Comparison of ENCODE assay signal across 8 mouse cellular contexts in genomic region chr2:77172241-77172671, GRCm38 (mm10). TPM values are rescaled to one million over a fixed set of nuclear protein-coding genes. Genes with fewer than 3 reads are reported as not detected.
DNase-seq lines count a peak whose midpoint lies in the region; ATAC-seq and TF ChIP-seq lines count a peak whose summit lies in the region.

No protein-coding gene starts in this region.

- no peaks in the 10 kb centered on the region for H3K9me3 ChIP-seq in hindbrain, embryonic 13.5 days
- no peaks in the 10 kb centered on the region for H3K9me3 ChIP-seq in liver, embryonic 11.5 days (ENCODE audit: control insufficient read depth, low read length)

- 35% methylated on average over 10 of the region's 10 CpGs for WGBS in hindbrain, embryonic 13.5 days
- 53% methylated on average over 10 of the region's 10 CpGs for WGBS in liver, embryonic 11.5 days
- 45% methylated on average over 10 of the region's 10 CpGs for WGBS in olfactory bulb, adult 2 months

- no peak for TF ChIP-seq CTCF in olfactory bulb, adult 2 months (IDR thresholded peaks at IDR 0.05; ENCODE audit: insufficient read depth, low read depth, low read length)

- peaks cover 45% of the 10 kb centered on the region for H3K4me1 ChIP-seq in hindbrain, embryonic 13.5 days (replicated peaks)
- peaks cover 25% of the 10 kb centered on the region for H3K4me1 ChIP-seq in liver, embryonic 11.5 days (replicated peaks; ENCODE audit: control insufficient read depth, insufficient read depth, low read length)
- H3K4me1 ChIP-seq in olfactory bulb, adult 2 months (ENCODE audit: control insufficient read depth, insufficient read depth, low read length): peaks cover 27% of the 10 kb centered on the region

- no peak overlapping the region for H3K4me2 ChIP-seq in hindbrain, embryonic 13.5 days
- peak overlapping the region; percentile 93 for H3K4me2 ChIP-seq in liver, embryonic 11.5 days

- peak; percentile 35 to 53 for DNase-seq in right cerebral cortex, postnatal 10 days (ENCODE audit: low spot score in 2 of 2)
- DNase-seq in right cerebral cortex, postnatal 36 days (ENCODE audit: low spot score in 2 of 2): no peak
- no peak for DNase-seq in liver, embryonic 11.5 days (ENCODE audit: low spot score)
- DNase-seq in cerebellum, postnatal 36 days: no peak
- DNase-seq in thymus, postnatal 10 days (ENCODE audit: low spot score in 2 of 2): no peak
- DNase-seq in testis, postnatal 10 days (ENCODE audit: low spot score): no peak

- 0 out of 2 replicates have a peak, but pooled peaks cover 4% of the 10 kb centered on the region for H3K27me3 ChIP-seq in hindbrain, embryonic 13.5 days
- H3K27me3 ChIP-seq in liver, embryonic 11.5 days (replicated peaks; ENCODE audit: control insufficient read depth, insufficient read depth, low read length): no peaks in the 10 kb centered on the region

- 0 out of 2 replicates have a peak, but pooled peaks have one; percentile 3 for ATAC-seq in hindbrain, embryonic 13.5 days (ENCODE audit: low FRiP score)
- ATAC-seq in liver, embryonic 11.5 days (replicated peaks; ENCODE audit: low FRiP score): no peak

- no peaks in the 10 kb centered on the region for H3K36me3 ChIP-seq in hindbrain, embryonic 13.5 days
- no peaks in the 10 kb centered on the region for H3K36me3 ChIP-seq in liver, embryonic 11.5 days (ENCODE audit: control insufficient read depth, insufficient read depth, low read length)

- no peak overlapping the region for H3K27ac ChIP-seq in hindbrain, embryonic 13.5 days
- H3K27ac ChIP-seq in liver, embryonic 11.5 days (ENCODE audit: low read depth, low read length): peak overlapping the region; percentile 13; the same call in 1 of the 2 replicates
- H3K27ac ChIP-seq in olfactory bulb, adult 2 months (ENCODE audit: insufficient read depth, low read depth, low read length): peak overlapping the region; percentile 68

- TF ChIP-seq POLR2A in olfactory bulb, adult 2 months (IDR thresholded peaks at IDR 0.05; ENCODE audit: insufficient read depth, low read depth, low read length): no peak

- no peak overlapping the region for H3K4me3 ChIP-seq in hindbrain, embryonic 13.5 days
- H3K4me3 ChIP-seq in liver, embryonic 11.5 days (ENCODE audit: low read depth, low read length): no peak overlapping the region
- H3K4me3 ChIP-seq in olfactory bulb, adult 2 months (ENCODE audit: insufficient read depth, low read depth, low read length): no peak overlapping the region

- no peak overlapping the region for H3K9ac ChIP-seq in hindbrain, embryonic 13.5 days
- H3K9ac ChIP-seq in liver, embryonic 11.5 days (ENCODE audit: low read depth, low read length): no peak overlapping the region

RNA-seq across cellular contexts. Expression of gene Ccdc141, which starts 1.8 kb away (rescaled TPM):
- polyA plus RNA-seq in hindbrain, embryonic 13.5 days (2015; fragmentation: Nextera tagmentation; extraction: Ambion mirVana): 6.9 and 7.3 TPM in 2 replicates
- polyA plus RNA-seq in liver, embryonic 11.5 days (2014; fragmentation: Nextera tagmentation; extraction: Ambion mirVana): 3.2 and 6.3 TPM in 2 replicates
- polyA plus RNA-seq in olfactory bulb, adult 2 months (2012; ENCODE audit: insufficient read depth, insufficient read length, low replicate concordance, missing spikeins): not detected in 2 replicates

Comparison
In these comparisons a context has a peak if more than half of its experiments do, and no peak if none do; other contexts are left out.
1. DNase-seq: peak in right cerebral cortex, postnatal 10 days (2 of 2); none in right cerebral cortex, postnatal 36 days (0 of 2), liver, embryonic 11.5 days (single experiment), cerebellum, postnatal 36 days (0 of 2), thymus, postnatal 10 days (0 of 2) and testis, postnatal 10 days (single experiment).